Mouse (Mus musculus) spleen, adult 2 months (tissue): ENCODE measurements at regions not wholly inside any gene's neighbourhood (a gene's known extent, or its start where the extent isn't known, plus 50 kb on each side); places are given as distances from the start of the nearest gene placed in this dataset.

Experiments
- CTCF ChIP-seq: fragments of 200-500 bp; IDR thresholded peaks from 2 replicates; pipeline ENCODE4 v1.5.1; 2011; ENCODE audit warnings: mild to moderate bottlenecking, inconsistent platforms; ENCODE audit not compliant: insufficient read depth, insufficient read length, insufficient replicate concordance; ENCODE audit errors: extremely low read depth
- POLR2A ChIP-seq: fragments of 200-500 bp; IDR thresholded peaks from 2 replicates; pipeline ENCODE4 v1.6.1; 2011; ENCODE audit warnings: low read depth, low read length, inconsistent platforms

GRCm38 (mm10) chr13:28700081-28700480 lies 253.4 kb downstream of the Sox4 start:
- no peak for TF ChIP-seq POLR2A
- no peak for TF ChIP-seq CTCF
